Mouse (Mus musculus): Measurements from ENCODE around the gene Zfp536.
"Not testable (repeated sequence)": the region's sequence is repeated elsewhere in the genome, so short reads cannot be mapped to it uniquely, and the experiment has no call there.

Zfp536 gene

DNA sequence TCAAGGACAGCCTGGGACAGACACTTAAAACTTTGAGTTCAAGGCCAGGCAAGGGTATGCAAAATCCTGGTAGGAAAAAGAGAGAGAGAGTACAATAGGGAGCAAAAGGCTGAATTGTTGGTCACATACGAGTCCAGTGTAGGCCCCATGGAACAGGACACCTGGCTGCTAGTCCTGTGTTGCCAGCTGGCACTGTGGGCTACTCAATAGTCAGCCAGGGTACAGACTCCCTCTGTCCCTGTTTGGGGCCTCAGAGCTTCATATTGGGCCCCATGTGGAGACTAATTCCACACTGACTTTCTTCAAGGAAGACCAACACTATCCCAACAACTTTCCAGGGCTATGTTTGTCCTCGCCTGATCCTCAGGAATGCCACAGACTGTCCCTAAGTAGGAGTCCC, 87.1 kb downstream of the Zfp536 start:
- DNase-seq: peak in 1 of 2 experiments; percentile 26

DNA sequence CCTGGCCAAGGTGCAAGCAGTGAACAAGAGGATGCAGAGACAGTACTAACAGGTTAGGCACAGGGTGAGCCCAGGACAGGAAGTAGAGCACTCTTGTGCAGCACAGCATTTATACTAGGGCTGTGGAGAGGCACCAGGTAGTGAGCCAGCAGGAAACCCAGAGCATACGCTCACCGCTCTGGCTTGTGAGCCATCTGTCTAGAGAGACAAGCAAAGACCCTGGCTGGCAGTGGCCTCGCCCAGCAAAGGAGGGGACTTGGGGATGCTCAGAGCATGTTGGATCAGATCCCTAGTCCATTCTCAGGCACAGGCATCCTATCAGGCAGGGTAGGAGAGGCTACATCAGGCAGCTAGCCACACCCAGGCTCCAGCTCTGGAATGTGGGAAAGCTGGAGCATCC, 88.2 kb downstream of the Zfp536 start:
- DNase-seq: peak; percentile 71 to 82

DNA sequence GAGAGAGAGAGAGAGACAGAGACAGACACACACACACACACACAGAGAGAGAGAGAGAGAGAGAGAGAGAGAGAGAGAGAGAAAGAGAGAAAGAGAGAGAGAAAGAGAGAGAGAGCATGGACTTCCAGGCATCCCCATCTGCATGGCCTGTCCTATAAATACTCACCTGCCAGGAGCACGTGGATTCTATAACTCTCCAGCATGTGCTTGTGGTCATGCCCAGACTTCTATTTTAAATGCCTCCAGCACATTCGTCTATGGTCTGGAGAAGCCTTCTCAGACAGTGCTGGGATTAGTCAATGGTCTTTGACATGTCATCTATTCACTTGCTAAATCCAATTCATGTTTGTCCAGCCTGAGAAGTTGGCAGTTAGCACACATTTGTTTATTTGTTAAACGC, 92.1 kb downstream of the Zfp536 start:
- no peak for DNase-seq

DNA sequence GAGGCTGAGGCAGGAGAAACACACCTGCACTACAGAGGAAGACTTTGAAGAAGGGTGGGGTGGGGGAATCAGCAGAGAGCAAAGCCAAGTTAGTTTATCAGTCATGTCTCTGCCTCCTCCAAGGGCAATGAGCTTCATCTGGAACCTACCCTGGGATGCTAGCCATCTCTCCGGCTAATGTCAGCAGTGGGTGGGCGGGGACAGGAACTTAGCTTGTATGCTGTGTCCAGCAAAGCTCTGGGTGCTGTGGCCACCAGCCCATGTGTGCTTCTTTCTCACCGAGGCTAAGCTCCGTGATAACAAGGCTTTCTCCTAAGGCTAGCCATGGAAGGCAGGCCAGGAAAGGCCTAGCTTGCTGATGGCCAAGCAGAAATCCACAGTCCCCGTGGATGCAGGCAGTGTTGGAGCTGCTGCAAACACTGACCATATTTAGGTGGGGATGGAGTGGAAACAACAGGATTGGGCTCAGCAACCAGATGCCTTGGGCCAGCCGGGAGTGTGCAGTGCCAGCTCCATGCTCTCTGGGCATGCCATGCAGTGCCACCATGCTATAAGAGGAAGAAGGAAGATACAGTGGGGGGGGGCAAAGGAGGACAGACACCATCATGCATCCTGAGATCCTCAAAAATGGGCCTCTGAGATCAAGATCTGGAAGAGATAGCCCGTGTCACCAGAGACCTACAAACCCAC, 109.6 kb downstream of the Zfp536 start:
- peak; percentile 27 to 49 for DNase-seq

DNA sequence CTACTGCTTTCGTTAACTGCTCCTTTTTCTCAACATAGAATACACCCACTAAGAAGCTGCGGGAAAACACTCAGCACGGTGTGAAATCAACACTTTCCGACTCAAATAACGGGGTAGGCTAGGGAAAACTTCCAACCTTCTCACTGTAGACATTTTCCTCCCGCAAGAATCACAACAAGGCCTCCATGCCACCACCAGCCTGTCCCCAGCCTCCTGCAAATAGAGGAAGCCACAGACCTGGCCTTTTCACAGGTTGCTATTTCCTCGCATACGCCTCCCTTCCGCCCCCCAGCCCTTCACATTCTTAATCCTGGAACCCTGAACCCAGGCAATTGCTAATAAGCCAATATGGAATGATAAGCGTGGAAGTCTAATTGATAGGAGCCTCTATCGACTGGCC, 124.8 kb downstream of the Zfp536 start:
- DNase-seq: no peak

DNA sequence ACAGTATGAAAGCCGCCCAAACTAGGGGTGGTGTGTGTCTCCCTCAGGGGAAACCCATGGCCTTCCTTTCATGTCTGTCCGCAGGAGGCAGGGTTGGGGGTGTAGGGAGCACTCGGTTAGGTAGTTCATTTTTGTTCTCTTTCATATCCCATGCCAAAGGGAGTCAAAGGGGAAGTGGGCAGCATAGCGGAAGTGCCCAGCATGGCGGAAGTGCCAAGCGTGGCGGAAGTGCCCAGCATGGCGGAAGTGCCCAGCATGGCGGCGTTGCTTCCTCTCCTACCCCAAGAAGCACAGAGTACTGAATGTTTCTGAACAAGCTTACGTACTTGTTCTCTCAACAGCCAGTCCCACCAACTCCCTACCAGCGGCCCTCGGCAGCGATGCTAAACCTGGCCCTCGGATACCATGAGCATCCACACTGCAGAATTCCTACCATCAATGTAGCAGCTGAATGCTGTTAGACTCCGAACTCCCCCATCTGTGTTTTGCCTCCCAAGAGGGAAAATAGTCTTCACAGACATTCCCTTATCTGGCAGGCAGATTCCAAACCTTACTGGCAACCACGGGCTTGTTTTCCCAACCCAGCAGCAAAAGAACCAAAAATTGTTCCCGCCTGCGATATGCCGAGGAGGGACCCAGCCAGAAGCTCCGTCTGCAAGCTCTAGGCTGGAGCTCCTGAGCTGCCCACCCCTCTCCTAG, 125.4 kb downstream of the Zfp536 start:
- no peak for DNase-seq

DNA sequence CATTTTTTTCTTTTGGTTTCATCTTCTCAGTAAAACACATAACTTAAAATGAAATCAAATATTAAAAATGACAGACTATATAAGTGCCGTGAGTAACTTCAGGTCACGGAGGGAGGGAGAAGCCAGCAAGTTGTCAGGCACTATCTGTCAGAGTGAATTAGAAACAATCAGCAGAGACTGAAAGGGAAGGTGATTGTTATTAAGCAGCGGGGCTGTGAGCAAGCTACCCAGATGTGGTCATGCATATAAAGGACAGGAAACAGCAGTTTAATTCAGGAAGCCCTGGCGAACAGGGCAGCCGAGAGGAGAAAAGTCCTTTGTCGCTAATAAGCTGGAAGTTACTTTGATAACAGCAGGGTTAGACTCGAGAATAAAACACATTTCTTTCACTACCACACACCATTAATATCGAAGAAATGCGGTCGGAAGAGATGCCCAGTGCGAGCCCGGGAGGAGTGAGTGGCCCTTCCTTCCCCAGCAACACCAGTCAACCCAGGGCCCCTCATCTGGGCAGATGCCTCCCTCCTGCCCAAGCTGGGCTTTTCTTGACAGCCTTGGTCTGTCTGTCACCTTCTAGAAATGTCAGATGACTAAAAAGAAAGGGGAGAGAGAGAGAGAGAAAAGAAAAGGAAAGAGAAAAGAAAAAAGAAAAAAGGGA, 133.6 kb downstream of the Zfp536 start:
- no peak for DNase-seq

DNA sequence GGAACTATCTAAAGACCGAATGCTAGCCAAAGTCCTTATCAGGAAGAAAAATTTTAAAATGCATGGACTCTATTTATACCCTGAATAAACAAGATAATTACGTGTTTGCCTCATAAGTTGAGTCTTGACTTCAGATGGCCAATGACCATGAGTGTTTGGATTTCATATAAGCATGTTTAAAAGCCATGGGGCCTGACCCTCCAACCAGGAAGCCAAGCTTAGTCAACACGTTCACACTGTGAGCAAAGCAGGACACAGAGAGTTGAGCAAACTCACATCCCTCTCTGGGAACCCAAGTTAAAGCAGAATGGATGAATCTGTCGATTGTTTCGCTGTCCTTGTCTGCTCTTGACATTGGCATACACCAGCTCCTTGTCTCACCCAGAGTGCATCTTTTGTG, 138.6 kb downstream of the Zfp536 start:
- DNase-seq: no peak

DNA sequence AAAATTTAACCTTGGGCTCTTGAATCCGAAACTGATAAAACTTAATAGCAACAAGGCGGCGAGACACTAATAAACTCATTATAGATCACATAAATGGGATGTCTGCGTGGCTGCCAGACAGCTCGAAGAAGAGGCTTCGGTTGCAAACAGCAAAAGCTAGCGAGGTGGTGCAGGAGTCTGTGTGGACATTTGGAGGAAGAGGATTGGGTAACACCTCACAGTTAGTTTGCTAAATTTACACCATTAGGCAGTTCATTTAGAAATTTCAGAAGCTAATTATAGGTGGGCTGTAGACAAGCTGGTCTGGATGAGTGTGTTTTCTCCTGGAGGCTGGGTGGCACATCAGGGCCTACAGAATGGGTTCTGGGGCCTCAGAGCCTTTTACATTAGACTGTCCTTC, 143.0 kb downstream of the Zfp536 start:
- no peak for DNase-seq

DNA sequence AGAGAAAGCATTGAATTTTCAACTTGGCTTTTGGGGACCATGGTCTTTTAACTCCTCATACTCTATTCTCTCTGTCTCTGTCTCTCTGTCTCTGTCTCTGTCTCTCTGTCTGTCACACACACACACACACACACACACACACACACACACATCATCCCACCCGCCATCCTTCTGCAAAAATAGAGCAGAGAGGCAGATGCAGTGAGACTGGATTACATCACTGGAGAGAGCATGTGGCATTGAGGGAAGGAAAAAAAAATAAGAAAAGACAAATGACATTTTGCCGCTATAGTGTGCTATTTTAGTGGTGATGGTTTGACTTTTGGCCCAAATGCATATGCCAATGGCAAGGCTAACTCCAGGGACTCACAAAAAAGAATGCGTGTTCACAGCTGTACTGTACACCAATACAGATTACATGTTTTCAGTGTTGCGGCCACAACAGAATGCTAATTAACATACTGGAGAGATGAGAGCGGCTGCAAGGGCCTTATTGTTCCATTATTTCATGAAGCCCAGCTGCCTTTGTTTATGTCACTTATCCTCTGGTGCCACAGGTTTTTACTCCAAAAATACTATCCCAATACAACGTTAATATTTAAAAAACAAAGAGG, 145.4 kb downstream of the Zfp536 start:
- no peak for DNase-seq

DNA sequence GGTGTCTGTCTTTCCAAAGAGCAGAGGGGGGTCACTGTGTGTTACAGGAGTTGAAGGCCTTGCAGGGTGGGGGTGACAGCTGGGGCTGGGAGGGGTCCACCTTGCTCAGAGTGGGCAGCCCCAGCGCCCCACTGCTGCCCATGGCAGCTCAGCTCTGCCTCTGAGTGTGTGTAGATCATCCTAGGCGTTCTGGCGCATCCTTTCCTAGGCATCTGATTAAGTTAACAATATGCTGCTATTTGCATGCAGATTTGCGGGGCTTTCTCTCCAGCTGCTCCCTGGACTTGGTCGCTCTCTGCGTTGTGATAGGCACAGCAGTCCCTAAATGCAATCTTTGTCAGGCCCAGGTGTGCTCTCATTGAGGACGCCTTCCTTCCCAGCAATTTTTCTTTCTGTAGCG, 147.7 kb downstream of the Zfp536 start:
- no peak for DNase-seq

DNA sequence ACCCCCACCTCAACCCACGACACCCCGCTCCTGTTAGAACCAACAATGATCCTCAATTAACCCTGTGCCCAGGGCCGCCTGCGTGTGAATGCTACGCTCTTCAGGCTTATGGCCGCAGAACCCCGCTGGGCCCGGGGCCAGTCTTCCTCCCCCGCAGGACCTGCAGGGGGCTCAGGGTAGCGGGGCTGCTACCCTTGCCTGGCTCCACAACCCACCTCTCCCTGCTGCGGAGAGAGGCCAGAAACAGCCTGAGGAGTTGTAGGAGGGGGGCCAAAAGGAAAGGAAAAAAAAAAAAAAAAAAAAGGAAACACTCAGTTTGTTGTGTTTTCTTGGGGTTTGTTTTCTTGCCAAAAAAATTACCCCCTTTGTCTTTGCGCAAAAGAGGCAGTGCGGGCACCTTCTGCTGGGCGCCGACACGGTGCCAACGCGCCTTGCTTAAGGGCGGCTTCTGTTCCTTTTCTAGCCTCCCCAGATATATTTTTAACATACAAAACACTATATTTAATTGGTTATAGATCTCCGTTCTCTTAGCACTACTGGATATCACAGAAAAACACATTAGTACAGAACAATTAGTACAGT, 148.6 kb downstream of the Zfp536 start:
- DNase-seq: peak; percentile 64 to 75

DNA sequence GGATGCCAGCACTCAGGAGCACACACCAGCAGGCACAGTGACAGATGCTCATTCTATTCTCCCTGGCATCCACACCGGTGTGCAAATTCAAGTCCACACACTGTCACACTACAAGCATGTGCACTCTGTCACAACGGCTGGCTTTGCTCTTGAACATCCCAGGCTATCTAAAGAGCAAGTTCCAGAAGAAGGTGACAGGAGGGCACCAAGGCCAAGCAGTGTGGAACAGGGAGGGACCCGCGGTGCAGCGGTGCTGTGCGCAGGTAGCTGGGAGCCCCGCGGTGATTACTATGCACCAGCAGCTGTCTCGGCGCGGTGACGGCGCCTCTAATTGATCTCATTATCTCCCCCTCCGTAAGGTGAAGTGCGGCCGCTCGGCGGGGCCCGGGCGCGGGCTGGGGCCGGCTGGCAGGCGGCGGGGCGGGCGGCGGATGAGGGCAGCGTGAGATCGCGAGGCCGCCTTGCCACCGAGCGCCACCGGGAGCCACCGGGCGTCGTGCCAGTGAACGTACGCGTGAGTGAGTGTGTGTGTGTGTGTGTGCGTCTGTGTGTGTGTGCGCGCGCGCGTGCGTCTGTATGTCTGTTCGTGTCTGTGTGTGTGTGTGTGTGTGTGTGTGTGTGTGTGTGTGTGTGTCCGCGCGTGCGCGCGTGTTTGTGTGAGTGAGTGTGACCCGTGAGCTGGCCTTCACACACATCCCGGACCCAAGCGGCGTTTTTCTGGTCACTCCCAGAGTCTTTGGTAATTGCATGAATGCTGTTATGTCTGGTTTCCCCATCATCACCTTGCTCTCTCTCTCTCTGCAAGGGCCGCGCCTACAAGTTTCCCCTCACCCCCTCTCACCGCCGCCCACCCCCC, 149.3 kb downstream of the Zfp536 start:
- peak; percentile 78 to 93 for DNase-seq

DNA sequence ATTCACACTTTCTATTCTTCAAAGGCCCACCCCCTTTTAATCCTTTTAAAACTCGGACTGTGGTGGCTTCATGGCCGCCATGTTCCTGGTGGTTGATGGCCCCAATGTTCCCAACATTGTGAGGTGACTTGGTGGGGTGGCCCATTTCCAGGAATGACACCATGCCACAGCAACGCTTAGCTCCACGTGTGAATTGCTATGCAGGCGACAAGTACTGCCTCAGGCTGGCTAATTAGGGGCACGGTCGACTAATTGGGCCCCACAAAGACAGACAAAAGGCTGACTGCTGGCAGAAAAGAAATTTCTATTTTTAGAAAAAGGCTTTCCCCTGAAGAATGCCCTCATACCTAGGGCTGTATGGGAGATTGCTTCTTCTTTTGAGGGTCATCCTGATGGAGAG, 154.2 kb downstream of the Zfp536 start:
- DNase-seq: no peak

DNA sequence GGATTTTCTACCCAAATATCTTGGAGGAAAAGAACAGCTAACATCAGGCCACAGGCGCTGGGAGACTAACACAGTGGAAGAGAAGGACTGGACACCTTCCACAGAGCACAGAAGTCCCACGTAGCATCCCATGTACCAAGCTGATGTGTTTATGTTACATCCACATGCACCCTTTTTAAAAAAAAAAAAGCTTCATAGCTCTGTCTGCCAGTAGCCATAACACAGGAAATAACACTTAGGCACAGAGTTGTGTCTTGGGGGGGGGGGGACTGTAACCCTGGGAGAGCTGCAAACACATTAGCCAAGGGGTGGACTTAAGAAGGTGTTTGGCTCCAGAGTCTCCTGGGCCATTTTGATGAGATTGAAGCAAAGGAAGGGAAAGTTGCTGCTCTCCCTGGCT, 155.6 kb downstream of the Zfp536 start:
- DNase-seq: no peak

DNA sequence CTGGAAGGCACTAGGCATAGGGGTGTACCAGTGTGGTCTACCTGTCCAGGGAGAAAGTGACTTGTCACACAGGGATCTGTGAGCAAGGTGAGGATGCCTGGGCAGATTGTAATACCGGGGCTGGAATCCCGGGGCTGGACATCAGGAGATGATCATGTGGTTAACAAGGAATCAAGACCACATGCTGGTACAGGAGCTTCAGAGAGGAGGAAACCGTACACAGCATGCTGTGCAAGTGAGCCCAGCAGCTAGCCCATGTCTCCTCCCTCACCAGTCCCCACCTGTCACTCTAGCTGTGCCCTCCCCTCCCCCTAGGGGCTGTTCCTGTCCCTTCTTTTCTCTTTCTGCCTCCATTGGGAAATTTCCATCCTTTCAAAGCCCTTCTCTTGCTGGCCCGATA, 157.5 kb downstream of the Zfp536 start:
- DNase-seq: peak; percentile 39 to 53

DNA sequence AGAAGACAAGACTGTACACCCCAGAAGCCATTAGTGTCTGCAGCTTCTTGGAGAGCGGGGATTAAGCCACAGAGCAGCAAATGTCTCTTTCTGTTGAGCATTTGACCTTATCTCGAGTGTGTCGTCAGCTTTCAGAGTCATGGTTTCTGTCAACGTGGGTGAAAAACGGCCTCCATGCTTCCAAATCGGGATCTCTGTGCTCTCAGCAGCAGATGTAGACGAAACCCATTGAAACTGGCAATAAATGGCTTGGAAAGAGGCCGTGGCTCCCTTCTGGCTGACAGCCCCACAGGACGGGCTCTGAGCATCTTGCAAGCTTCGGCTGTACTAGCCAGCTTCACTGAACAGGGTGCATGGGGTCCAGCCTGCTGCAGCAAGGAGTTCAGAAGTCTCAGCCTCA, 159.1 kb downstream of the Zfp536 start:
- peak; percentile 33 to 35 for DNase-seq

DNA sequence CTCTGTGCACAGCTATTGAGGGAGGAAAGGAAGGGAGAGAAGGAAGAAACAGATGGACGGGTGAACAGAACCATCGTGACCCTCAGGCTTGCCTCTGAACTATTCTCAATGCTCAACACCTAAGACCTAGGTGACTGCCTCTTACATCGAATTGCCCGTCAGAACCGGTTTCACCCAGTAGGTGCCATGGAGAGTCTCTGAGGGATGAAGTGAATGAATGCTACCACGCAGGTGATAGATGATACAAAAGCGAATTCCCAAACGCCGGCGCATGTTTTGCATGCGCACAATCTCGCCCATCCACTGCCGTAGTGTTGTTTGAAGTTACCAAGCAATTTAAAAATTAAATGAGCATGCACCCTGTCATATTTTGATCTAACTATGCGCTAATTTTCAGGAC, 164.9 kb downstream of the Zfp536 start:
- DNase-seq: no peak

DNA sequence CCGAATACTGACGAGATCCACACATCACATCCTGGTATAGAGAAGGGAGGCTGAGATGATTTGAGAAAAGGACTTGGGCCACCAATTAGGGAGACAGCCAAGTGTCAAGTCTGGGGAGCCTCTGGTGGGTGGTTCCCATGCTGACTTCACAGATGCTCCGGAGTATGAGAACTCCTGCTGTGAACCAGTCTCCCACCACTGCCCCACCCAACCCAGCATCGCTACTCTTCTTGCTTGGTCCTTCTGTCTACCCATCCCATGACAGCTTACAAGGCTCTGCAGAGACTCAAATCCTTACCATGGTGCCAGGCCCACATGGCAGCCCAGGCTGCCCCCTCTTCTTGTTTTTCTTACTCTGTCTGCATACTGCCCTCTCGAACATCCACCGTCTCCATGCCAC, 165.5 kb downstream of the Zfp536 start:
- no peak for DNase-seq

DNA sequence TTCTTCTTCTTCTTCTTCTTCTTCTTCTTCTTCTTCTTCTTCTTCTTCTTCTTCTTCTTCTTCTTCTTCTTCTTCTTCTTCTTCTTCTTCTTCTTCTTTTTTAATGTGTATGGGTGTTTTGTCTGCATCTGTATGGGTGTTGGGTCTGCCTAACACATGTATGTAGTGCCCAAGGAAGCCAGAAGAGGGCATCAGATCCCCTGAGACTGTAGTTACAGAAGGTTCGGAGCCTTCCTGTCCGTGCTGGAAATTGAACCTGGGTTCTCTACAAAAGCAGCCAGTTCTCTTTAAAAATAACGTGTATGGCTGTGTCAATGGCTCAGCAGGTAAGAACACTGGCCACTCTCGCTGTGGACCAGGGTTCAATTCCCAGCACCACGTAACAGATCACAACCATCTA, 167.0 kb downstream of the Zfp536 start:
- no peak for DNase-seq

DNA sequence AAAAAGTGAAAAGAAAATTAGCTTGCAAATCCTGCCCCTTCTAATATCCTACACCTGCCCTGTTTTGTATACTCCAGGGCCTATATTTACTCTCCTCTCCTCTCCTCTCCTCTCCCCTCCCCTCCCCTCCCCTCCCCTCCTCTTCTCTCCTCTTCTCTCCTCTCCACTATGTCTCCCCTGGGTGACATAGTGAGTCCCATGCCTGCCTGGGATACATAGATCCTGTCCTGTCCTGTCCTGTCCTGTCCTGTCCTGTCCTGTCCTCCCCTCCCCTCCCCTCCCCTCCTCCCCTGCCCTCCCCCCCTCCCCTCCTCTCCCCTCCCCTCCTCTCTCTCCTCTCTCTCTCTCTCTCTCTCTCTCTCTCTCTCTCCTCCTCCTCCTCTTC, 169.9 kb downstream of the Zfp536 start:
- not testable (repeated sequence) for DNase-seq

DNA sequence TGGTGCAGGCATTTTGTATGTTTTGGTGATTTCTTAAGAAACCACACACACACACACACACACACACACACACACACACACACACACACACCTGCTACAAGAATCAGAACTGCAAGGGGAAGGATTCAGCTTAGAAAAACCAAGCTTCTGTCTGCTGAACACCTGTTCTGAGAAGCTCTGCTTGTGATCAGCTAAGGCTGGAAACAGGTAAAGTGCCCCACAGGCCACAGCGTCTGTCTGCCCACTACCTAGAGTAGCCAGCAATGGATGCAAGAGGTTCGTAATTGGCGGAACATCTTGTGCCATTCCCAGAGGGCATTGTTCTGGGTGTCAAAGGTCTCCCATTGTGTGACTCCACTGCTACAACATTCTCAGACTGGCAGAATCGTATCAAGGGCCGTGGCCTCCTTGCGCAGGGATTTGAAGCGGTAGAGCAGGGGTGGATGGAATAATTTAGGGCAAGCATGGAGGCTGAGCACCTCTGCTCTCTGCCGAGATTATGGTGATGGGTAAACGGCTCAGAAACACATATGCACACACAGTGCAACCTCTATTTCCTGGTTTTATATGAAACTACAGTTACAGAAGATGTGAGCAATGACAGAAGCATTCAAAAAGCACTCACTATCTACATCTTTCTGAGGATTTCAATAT, 170.4 kb downstream of the Zfp536 start:
- DNase-seq: no peak

Measured in cerebellum, adult 18-20 months (tissue).